Mouse (Mus musculus): ENCODE results near the gene Tnpo3.

GRCm38 (mm10) chr6:29627756-29628155 lies 18.1 kb upstream of the Tnpo3 start:
- TF ChIP-seq TAL1 (IDR thresholded peaks at IDR 0.05; ENCODE audit: low read length) (no peak), GATA1 (IDR thresholded peaks at IDR 0.05; ENCODE audit: low read length) (no peak)
